Mouse (Mus musculus) myocyte (in vitro differentiated cells): ENCODE measurements at regions not wholly inside any gene's neighbourhood (a gene's known extent, or its start where the extent isn't known, plus 50 kb on each side); places are given as distances from the start of the nearest gene placed in this dataset.

Experiments
- CEBPB ChIP-seq: IDR thresholded peaks from 2 replicates; pipeline ENCODE4 v1.6.1; 2011; ENCODE audit warnings: mild to moderate bottlenecking, moderate library complexity; ENCODE audit not compliant: poor library complexity, insufficient read depth, severe bottlenecking
- E2F4 ChIP-seq: IDR thresholded peaks from one replicate; pipeline ENCODE4 v1.6.1; 2011; ENCODE audit warnings: mild to moderate bottlenecking, control low read depth, moderate library complexity; ENCODE audit not compliant: insufficient read depth
- MAX ChIP-seq: IDR thresholded peaks from one replicate; pipeline ENCODE4 v1.6.1; 2011; ENCODE audit warnings: low read depth, mild to moderate bottlenecking, control low read depth
- MYOD1 ChIP-seq, 3 experiments: IDR thresholded peaks; one replicate each; pipeline ENCODE4 v1.6.1; 2011; ENCODE audit warnings: control low read depth in 2 of 3, low read depth in 2 of 3, mild to moderate bottlenecking in 2 of 3, moderate library complexity in 1 of 3; ENCODE audit not compliant: insufficient read length in 2 of 3, control insufficient read depth in 1 of 3
- MYOG ChIP-seq, 3 experiments: IDR thresholded peaks; one replicate each; pipeline ENCODE4 v1.6.1; 2011; ENCODE audit warnings: control low read depth in 2 of 3, low read depth in 2 of 3, mild to moderate bottlenecking in 2 of 3; ENCODE audit not compliant: insufficient read length in 2 of 3, control insufficient read depth in 1 of 3, insufficient read depth in 1 of 3
- POLR2A ChIP-seq: IDR thresholded peaks from one replicate; pipeline ENCODE4 v1.6.1; 2011; ENCODE audit warnings: low read depth, mild to moderate bottlenecking, control low read depth, moderate library complexity; ENCODE audit not compliant: insufficient read length
- POLR2AphosphoS2 ChIP-seq: IDR thresholded peaks from one replicate; pipeline ENCODE4 v1.6.1; 2011; ENCODE audit warnings: low read depth, control low read depth; ENCODE audit not compliant: insufficient read length
- REST ChIP-seq: IDR thresholded peaks from one replicate; pipeline ENCODE4 v1.6.1; 2011; ENCODE audit warnings: mild to moderate bottlenecking, control low read depth, moderate library complexity; ENCODE audit not compliant: insufficient read depth, insufficient read length
- SRF ChIP-seq: IDR thresholded peaks from one replicate; pipeline ENCODE4 v1.6.1; 2011; ENCODE audit warnings: low read depth; ENCODE audit not compliant: control insufficient read depth, insufficient read length
- TCF12 ChIP-seq: IDR thresholded peaks from one replicate; pipeline ENCODE4 v1.6.1; 2011; ENCODE audit warnings: mild to moderate bottlenecking, control low read depth; ENCODE audit not compliant: poor library complexity, insufficient read depth, severe bottlenecking
- TCF3 ChIP-seq: IDR thresholded peaks from one replicate; pipeline ENCODE4 v1.6.1; 2011; ENCODE audit warnings: low read depth, control low read depth; ENCODE audit not compliant: insufficient read length
- USF1 ChIP-seq: IDR thresholded peaks from one replicate; pipeline ENCODE4 v1.6.1; 2011; ENCODE audit warnings: low read depth, mild to moderate bottlenecking, control low read depth, moderate library complexity

- TF ChIP-seq E2F4: no peak
- no peak for TF ChIP-seq USF1
- no peak for TF ChIP-seq MAX
- no peak for TF ChIP-seq POLR2A
- TF ChIP-seq POLR2AphosphoS2: no peak
- no peak for TF ChIP-seq SRF
- no peak for TF ChIP-seq TCF12
- TF ChIP-seq MYOG (IDR thresholded peaks at IDR 0.05; ENCODE audit: control insufficient read depth in 1 of 3, insufficient read depth in 1 of 3, insufficient read length in 2 of 3, low read depth in 2 of 3): no peak
- no peak for TF ChIP-seq CEBPB
- TF ChIP-seq MYOD1 (IDR thresholded peaks at IDR 0.05; ENCODE audit: control insufficient read depth in 1 of 3, insufficient read length in 2 of 3, low read depth in 2 of 3): no peak
- TF ChIP-seq TCF3: no peak
- TF ChIP-seq REST: no peak
Measured at GRCm38 (mm10) chr6:41188910-41189309, 113.2 kb upstream of the Try4 start.
